Mouse (Mus musculus): ENCODE measurements around the gene Dnah9. TPM values are rescaled to one million over a fixed set of nuclear protein-coding genes. Genes with fewer than 3 reads are reported as not detected.

Dnah9 gene
- polyA plus RNA-seq, 1 experiment, result 0.03 TPM

DNA sequence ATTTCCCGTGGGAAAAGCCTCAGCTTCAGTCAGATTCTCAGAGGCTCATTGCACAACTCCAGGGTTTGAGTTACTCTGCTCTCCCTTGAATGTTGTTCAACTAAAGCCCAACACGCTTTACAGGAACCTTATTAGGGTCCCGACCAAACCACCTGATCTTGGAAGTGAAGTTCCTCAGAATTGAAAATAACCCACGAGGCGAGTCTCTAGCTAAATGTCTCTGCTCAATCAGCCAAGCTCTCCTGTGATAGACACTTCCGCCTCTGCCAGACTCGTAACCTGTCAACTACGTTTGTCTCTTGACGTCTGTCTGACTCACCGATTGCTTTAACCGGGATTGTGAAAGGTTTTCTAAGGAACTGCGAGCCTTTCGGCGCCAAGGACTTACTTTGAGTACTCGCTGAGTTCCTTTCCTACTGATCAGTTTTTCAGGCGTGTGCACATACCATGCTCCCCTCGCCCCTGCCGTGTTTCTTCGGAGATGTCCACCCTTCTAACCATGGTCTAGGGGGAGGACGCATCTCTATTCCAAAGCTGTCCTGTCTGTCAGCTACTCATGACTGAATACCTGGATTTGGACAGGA lies 361.9 kb downstream of the Dnah9 start:
- 2% methylated on average over 20 of the region's 20 CpGs for WGBS
- H3K27ac ChIP-seq (ENCODE audit: insufficient read depth, low read depth, low read length), result peak overlapping the region; percentile 29
- no peaks in the 10 kb centered on the region for H3K36me3 ChIP-seq (ENCODE audit: control insufficient read depth, insufficient read depth, low read length)
- peak; percentile 59 for DNase-seq
- H3K4me3 ChIP-seq (ENCODE audit: insufficient read depth, low read depth, low read length), result peak overlapping the region; percentile 81
- no peaks in the 10 kb centered on the region for H3K27me3 ChIP-seq (replicated peaks; ENCODE audit: control insufficient read depth, insufficient read depth, low read length)
- TF ChIP-seq POLR2A (IDR thresholded peaks at IDR 0.05; ENCODE audit: low read depth, low read length), result no peak
- no peak for TF ChIP-seq CTCF (conservative IDR thresholded peaks at IDR 0.05; ENCODE audit: insufficient read depth, insufficient read length, low read depth, low read length)
- no peaks in the 10 kb centered on the region for H3K4me1 ChIP-seq (ENCODE audit: control insufficient read depth, insufficient read depth, low read length)

DNA sequence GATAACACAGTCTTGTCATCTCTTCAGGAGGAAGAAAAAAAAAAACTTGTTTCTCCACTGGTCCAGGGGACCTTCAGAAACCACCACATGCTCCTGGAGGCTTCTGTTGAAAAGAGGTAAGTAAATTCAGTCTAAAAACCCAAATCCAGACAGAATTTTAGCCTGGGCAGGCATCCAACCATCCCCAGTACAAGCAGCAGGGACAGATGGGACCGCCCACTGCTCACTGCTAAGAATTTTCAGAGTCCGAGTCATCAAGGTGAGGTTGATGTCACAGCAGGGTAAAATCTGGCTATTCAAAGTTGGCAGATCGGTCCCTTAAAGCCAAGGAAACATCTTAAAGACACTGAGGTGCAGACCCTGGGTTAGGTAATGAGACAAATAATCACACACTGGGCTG lies 366.5 kb downstream of the Dnah9 start:
- Histone ChIP-seq H3K4me1 (ENCODE audit: control insufficient read depth, insufficient read depth, low read length) (no peaks in the 10 kb centered on the region), H3K27me3 (replicated peaks; ENCODE audit: control insufficient read depth, insufficient read depth, low read length) (no peaks in the 10 kb centered on the region), H3K27ac (ENCODE audit: insufficient read depth, low read depth, low read length) (no peak overlapping the region), H3K36me3 (ENCODE audit: control insufficient read depth, insufficient read depth, low read length) (no peaks in the 10 kb centered on the region), H3K4me3 (ENCODE audit: insufficient read depth, low read depth, low read length) (no peak overlapping the region)
- 64% methylated on average over 3 of the region's 3 CpGs for WGBS
- DNase-seq, result no peak
- no peak for TF ChIP-seq POLR2A (IDR thresholded peaks at IDR 0.05; ENCODE audit: low read depth, low read length)
- TF ChIP-seq CTCF (conservative IDR thresholded peaks at IDR 0.05; ENCODE audit: insufficient read depth, insufficient read length, low read depth, low read length), result no peak

DNA sequence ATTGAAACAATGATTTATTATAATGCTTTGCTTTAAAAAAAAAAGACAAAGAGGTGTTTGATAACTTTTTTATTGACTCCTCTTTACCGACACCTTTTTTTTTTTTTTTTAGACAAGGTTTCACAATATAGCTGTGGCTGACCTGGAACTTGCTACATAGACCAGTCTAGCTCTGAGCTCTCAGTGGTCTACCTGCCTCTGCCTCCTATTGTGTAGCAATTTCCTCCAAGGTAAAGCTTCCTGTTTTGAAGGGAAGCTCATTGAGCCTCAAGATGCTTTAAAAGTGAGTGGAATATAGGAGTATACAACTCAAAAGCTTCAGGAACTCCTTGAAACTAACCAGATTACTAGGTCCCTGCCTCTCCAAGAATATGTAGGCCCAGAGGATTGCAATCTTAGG lies 372.5 kb downstream of the Dnah9 start:
- no peak for DNase-seq
- H3K4me1 ChIP-seq (ENCODE audit: control insufficient read depth, insufficient read depth, low read length), result no peaks in the 10 kb centered on the region
- TF ChIP-seq CTCF (conservative IDR thresholded peaks at IDR 0.05; ENCODE audit: insufficient read depth, insufficient read length, low read depth, low read length) (no peak), POLR2A (IDR thresholded peaks at IDR 0.05; ENCODE audit: low read depth, low read length) (no peak)
- H3K4me3 ChIP-seq (ENCODE audit: insufficient read depth, low read depth, low read length), result no peak overlapping the region
- H3K36me3 ChIP-seq (ENCODE audit: control insufficient read depth, insufficient read depth, low read length), result no peaks in the 10 kb centered on the region
- 84% methylated on average over 1 of the region's 1 CpGs for WGBS
- H3K27ac ChIP-seq (ENCODE audit: insufficient read depth, low read depth, low read length), result no peak overlapping the region
- no peaks in the 10 kb centered on the region for H3K27me3 ChIP-seq (replicated peaks; ENCODE audit: control insufficient read depth, insufficient read depth, low read length)

DNA sequence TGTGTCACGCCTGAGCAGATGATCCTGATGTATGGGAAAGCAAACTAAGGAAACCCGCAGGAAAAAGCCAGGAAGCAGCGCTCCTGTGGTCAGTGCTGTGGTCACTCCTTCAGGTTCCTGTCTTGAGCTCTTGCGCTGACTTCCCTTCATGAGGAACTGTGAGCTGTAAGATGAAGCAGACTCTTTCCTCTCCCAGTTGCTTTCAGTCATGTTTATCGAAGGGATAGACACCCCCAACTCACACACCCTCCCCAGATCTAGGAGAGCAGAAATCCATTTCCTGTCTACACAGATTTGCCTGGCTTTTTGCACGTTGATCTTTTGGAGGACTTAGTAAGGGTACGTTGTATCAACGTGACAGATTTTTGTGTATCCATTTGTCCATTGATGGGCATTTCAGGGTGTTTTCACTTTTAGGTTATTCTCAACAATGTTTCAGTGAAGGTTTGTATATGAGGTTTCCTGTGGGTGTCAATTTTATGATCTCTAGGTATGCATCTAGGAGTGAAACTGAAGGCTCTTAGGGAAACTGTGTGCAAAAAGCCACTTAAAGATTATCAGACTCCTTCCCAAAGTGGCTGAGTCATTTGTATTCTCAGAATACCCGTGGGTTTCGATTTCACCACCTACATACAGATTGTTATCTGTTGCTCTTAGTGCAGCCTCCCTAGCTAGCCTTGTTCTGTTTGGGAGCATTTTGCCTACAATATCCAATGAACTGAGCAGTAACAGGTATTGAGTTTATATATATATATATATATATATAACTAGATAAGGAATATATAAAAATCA lies 373.7 kb downstream of the Dnah9 start:
- no peaks in the 10 kb centered on the region for H3K4me1 ChIP-seq (ENCODE audit: control insufficient read depth, insufficient read depth, low read length)
- H3K27me3 ChIP-seq (replicated peaks; ENCODE audit: control insufficient read depth, insufficient read depth, low read length), result no peaks in the 10 kb centered on the region
- no peaks in the 10 kb centered on the region for H3K36me3 ChIP-seq (ENCODE audit: control insufficient read depth, insufficient read depth, low read length)
- DNase-seq, result no peak
- TF ChIP-seq POLR2A (IDR thresholded peaks at IDR 0.05; ENCODE audit: low read depth, low read length), result no peak
- TF ChIP-seq CTCF (conservative IDR thresholded peaks at IDR 0.05; ENCODE audit: insufficient read depth, insufficient read length, low read depth, low read length), result no peak
- H3K4me3 ChIP-seq (ENCODE audit: insufficient read depth, low read depth, low read length), result no peak overlapping the region
- no peak overlapping the region for H3K27ac ChIP-seq (ENCODE audit: insufficient read depth, low read depth, low read length)
- 59% methylated on average over 10 of the region's 10 CpGs for WGBS

DNA sequence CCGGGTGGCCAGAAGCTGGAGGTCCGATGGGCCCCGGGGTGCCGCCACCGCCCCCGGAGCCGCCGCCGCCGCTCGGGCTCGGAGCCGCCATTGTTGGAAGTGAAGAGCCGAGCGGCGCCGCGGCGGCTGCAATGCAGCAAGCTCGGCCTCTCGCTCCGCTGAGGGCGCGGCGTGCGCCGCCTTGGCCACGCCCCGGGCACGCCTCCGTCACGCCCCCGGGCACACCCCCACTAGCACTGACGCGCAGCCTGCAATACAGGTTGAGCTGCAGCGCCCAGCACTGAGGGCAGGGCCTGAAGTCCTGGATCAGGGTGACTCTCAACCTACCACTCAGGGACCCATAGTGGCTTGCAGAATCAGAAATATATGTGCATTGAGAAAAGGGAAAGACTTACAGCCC lies 380.2 kb downstream of the Dnah9 start, which contains the start of gene Map2k4:
Gene Map2k4, minus strand, starts transcription at position 144 of the 400 bp plus-strand sequence.
- H3K27ac ChIP-seq (ENCODE audit: insufficient read depth, low read depth, low read length), result peak within 1 kb of the TSS; percentile 46
- H3K4me1 ChIP-seq (ENCODE audit: control insufficient read depth, insufficient read depth, low read length), result no peaks in the 10 kb centered on the region; the same call in 1 of the 2 replicates
- peak; percentile 95 for DNase-seq
- H3K27me3 ChIP-seq (replicated peaks; ENCODE audit: control insufficient read depth, insufficient read depth, low read length), result no peaks in the 10 kb centered on the region
- H3K4me3 ChIP-seq (ENCODE audit: insufficient read depth, low read depth, low read length), result peak within 1 kb of the TSS; percentile 99
- no peaks in the 10 kb centered on the region for H3K36me3 ChIP-seq (ENCODE audit: control insufficient read depth, insufficient read depth, low read length)
- TF ChIP-seq POLR2A (IDR thresholded peaks at IDR 0.05; ENCODE audit: low read depth, low read length), result peak; percentile 76
- no peak for TF ChIP-seq CTCF (conservative IDR thresholded peaks at IDR 0.05; ENCODE audit: insufficient read depth, insufficient read length, low read depth, low read length)
- under 1% methylated on average over 36 of the region's 36 CpGs for WGBS

DNA sequence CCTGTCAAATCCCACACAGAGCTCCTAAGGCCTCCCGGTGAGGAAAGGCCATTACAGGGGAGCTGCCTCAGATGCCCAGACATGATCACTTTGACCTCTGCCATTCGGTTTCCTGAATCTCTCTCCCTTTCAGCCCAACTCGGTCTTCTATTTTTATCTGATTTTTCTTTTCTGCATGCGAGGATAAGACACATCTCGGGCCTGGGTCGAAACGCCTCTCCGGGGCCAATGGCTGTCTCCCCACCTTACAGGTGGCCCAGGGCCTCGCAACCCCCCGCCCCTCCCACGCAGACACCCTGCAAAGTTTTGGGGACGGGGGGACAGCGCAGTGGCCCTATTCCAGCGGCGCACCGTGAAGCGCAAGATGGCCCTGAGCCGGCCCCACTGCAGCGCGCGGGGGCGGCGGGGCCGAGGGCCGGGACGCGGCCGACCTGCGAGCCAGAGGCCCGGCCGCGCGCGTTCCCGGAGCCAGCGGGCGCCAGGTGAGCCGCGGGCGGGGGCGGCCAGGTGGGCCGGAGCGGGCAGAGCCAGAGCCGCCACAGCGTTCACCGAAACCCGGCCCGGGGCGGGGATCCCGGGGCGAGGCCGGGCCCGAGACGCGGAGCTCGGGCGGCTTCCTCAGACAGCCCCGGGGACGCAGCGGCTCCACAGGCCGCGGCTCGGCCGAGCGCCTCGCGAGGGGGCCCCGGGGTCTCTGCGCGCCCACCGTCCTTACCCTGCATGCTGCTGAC lies 380.8 kb downstream of the Dnah9 start:
- TF ChIP-seq POLR2A (IDR thresholded peaks at IDR 0.05; ENCODE audit: low read depth, low read length) (no peak), CTCF (conservative IDR thresholded peaks at IDR 0.05; ENCODE audit: insufficient read depth, insufficient read length, low read depth, low read length) (no peak)
- Histone ChIP-seq H3K4me1 (ENCODE audit: control insufficient read depth, insufficient read depth, low read length) (no peaks in the 10 kb centered on the region; the same call in 1 of the 2 replicates), H3K27me3 (replicated peaks; ENCODE audit: control insufficient read depth, insufficient read depth, low read length) (no peaks in the 10 kb centered on the region), H3K27ac (ENCODE audit: insufficient read depth, low read depth, low read length) (peak overlapping the region; percentile 35; the same call in 1 of the 2 replicates), H3K36me3 (ENCODE audit: control insufficient read depth, insufficient read depth, low read length) (no peaks in the 10 kb centered on the region), H3K4me3 (ENCODE audit: insufficient read depth, low read depth, low read length) (peak overlapping the region; percentile 99)
- no peak for DNase-seq
- WGBS, result 2% methylated on average over 70 of the region's 71 CpGs

DNA sequence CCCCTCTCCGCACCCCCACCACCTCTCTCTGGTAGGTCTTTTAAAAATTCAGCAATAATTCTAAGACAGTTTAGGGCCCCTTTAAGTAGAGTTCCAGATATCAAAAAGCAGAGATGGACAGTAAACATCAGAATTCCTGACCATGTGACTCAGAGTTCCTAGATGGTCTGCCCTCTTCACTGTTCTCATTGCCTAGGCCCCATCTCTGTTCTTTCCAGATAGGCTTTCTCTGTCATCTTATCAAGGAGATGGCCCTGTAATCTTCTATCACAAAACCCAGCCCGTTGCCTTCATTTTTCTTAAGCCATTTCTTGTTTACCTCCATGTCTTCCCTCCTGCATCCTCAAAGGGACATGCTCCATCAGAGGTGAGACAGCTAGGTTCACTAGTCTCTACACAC lies 382.2 kb downstream of the Dnah9 start:
- 85% methylated on average over 2 of the region's 2 CpGs for WGBS
- Histone ChIP-seq H3K36me3 (ENCODE audit: control insufficient read depth, insufficient read depth, low read length) (no peaks in the 10 kb centered on the region), H3K27ac (ENCODE audit: insufficient read depth, low read depth, low read length) (no peak overlapping the region), H3K4me1 (ENCODE audit: control insufficient read depth, insufficient read depth, low read length) (no peaks in the 10 kb centered on the region; the same call in 1 of the 2 replicates), H3K4me3 (ENCODE audit: insufficient read depth, low read depth, low read length) (no peak overlapping the region), H3K27me3 (replicated peaks; ENCODE audit: control insufficient read depth, insufficient read depth, low read length) (no peaks in the 10 kb centered on the region)
- DNase-seq, result no peak
- TF ChIP-seq CTCF (conservative IDR thresholded peaks at IDR 0.05; ENCODE audit: insufficient read depth, insufficient read length, low read depth, low read length) (no peak), POLR2A (IDR thresholded peaks at IDR 0.05; ENCODE audit: low read depth, low read length) (no peak)

All from kidney, adult 2 months (tissue).